13 mouse cellular contexts compared by ENCODE assay signal in the genomic region with DNA sequence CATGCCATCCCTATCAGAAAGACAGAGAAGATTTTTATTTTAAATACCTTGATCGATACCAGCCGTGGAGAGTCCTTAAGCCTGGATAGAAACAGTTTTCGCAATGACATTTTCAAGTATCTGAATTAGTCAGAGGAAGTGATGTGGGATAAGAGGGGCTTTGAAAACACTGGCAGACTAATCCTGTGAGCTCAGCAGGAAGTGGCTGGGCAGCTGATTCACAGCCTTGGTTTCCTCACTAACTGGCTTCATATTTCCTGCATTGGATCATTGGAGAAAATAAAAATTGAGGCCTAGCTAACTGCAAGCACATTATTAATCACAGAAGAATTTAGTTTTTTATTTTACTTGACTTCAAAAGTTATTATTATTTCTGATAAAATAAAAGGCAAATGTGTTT.
DNase-seq lines count a peak whose midpoint lies in the region; ATAC-seq lines count a peak whose summit lies in the region.
"Had no signal": no experiment of that assay in that cellular context is flagged by ENCODE, and none has a peak within 500 bp of the region (broad histone marks: within the 10 kb centered on the region; RNA-seq: fewer than 3 reads in every experiment).

No protein-coding gene starts in this region.

- intact Hi-C loops in gastrocnemius, postnatal 36 days (cut with DNase I) = no loop called here

- 41% methylated on average over 3 of the region's 3 CpGs for WGBS in heart, embryonic 13.5 days

- DNase-seq in adipocyte (ENCODE audit: low spot score) = peak; percentile 44
- DNase-seq in gastrocnemius, postnatal 36 days = no peak
- no peak for DNase-seq in frontal cortex, postnatal 14 days (ENCODE audit: low spot score in 2 of 2)
- DNase-seq: adrenal gland, postnatal 36 days; cerebellum, adult 11 months; cerebellum, postnatal 36 days; kidney, adult 9 months; thymus, adult 2 months had no signal

- no peaks in the 10 kb centered on the region for H3K27me3 ChIP-seq in megakaryocyte, embryonic 14.5 days (replicated peaks)
- H3K27me3 ChIP-seq in heart, embryonic 13.5 days (replicated peaks) = no peaks in the 10 kb centered on the region
- H3K27me3 ChIP-seq: limb, embryonic 12.5 days had no signal

- H3K4me2 ChIP-seq in heart, embryonic 13.5 days = peak overlapping the region; percentile 28; the same call in 1 of the 2 replicates
- H3K4me2 ChIP-seq: limb, embryonic 12.5 days had no signal

- no peak overlapping the region for H3K9ac ChIP-seq in heart, embryonic 13.5 days
- H3K9ac ChIP-seq: limb, embryonic 12.5 days had no signal

- no peak for ATAC-seq in megakaryocyte, adult 5-6 weeks (ENCODE audit: poor library complexity, severe bottlenecking)
- no peak; the same call in 1 of the 2 replicates for ATAC-seq in heart, embryonic 13.5 days (ENCODE audit: extremely low read depth, insufficient number of reproducible peaks, low FRiP score, low TSS enrichment)
- ATAC-seq in monocyte, adult 5-6 weeks (replicated peaks; ENCODE audit: insufficient number of reproducible peaks, low FRiP score, low TSS enrichment, poor library complexity, severe bottlenecking) = no peak

- H3K9me3 ChIP-seq in megakaryocyte, embryonic 14.5 days = no peaks in the 10 kb centered on the region
- no peaks in the 10 kb centered on the region for H3K9me3 ChIP-seq in heart, embryonic 13.5 days
- H3K9me3 ChIP-seq: limb, embryonic 12.5 days had no signal

- peak overlapping the region; percentile 89 for H3K4me3 ChIP-seq in megakaryocyte, embryonic 14.5 days (replicated peaks)
- H3K4me3 ChIP-seq in heart, embryonic 13.5 days = peak overlapping the region; percentile 25; the same call in 1 of the 2 replicates
- H3K4me3 ChIP-seq: limb, embryonic 12.5 days had no signal

- no peak overlapping the region for H3K27ac ChIP-seq in heart, embryonic 13.5 days (replicated peaks)
- H3K27ac ChIP-seq: limb, embryonic 12.5 days had no signal

- peaks cover 27% of the 10 kb centered on the region for H3K4me1 ChIP-seq in megakaryocyte, embryonic 14.5 days
- H3K4me1 ChIP-seq in heart, embryonic 13.5 days = no peaks in the 10 kb centered on the region
- H3K4me1 ChIP-seq: limb, embryonic 12.5 days had no signal

- H3K36me3 ChIP-seq in megakaryocyte, embryonic 14.5 days (replicated peaks; ENCODE audit: low read length) = peaks cover 1% of the 10 kb centered on the region
- no peaks in the 10 kb centered on the region for H3K36me3 ChIP-seq in heart, embryonic 13.5 days
- H3K36me3 ChIP-seq: limb, embryonic 12.5 days had no signal
